ENCODE assay signal across 14 mouse cellular contexts in genomic region chr10:23782855-23783492, GRCm38 (mm10). TPM values are rescaled to one million over a fixed set of nuclear protein-coding genes. Genes with fewer than 3 reads are reported as not detected.
DNase-seq lines count a peak whose midpoint lies in the region; ATAC-seq lines count a peak whose summit lies in the region.
"Had no signal": no experiment of that assay in that cellular context is flagged by ENCODE, and none has a peak within 500 bp of the region (broad histone marks: within the 10 kb centered on the region; RNA-seq: fewer than 3 reads in every experiment).

No protein-coding gene starts in this region.

- ATAC-seq in liver, embryonic 12.5 days: peak; percentile 23
- ATAC-seq in erythroblast, adult 5-6 weeks (replicated peaks; ENCODE audit: low FRiP score, poor library complexity, severe bottlenecking): no peak
- ATAC-seq: lung, postnatal 0 days had no signal

- H3K9me3 ChIP-seq in liver, embryonic 12.5 days (replicated peaks): no peaks in the 10 kb centered on the region
- H3K9me3 ChIP-seq: heart, embryonic 10.5 days; hindbrain, embryonic 12.5 days; midbrain, embryonic 12.5 days had no signal

- 8% methylated on average over 2 of the region's 2 CpGs for WGBS in liver, embryonic 12.5 days (ENCODE audit: insufficient replicate concordance)

- H3K9ac ChIP-seq in liver, embryonic 12.5 days: no peak overlapping the region
- H3K9ac ChIP-seq: hindbrain, embryonic 12.5 days; midbrain, embryonic 12.5 days had no signal

- peaks cover 40% of the 10 kb centered on the region for H3K36me3 ChIP-seq in liver, embryonic 12.5 days

- H3K4me1 ChIP-seq in liver, embryonic 12.5 days: peaks cover 57% of the 10 kb centered on the region

- H3K4me3 ChIP-seq in liver, embryonic 12.5 days: no peak overlapping the region
- H3K4me3 ChIP-seq: heart, embryonic 10.5 days; hindbrain, embryonic 12.5 days; midbrain, embryonic 12.5 days had no signal

- H3K27ac ChIP-seq in liver, embryonic 12.5 days: peak overlapping the region; percentile 74
- H3K27ac ChIP-seq: heart, embryonic 10.5 days; hindbrain, embryonic 12.5 days; midbrain, embryonic 12.5 days had no signal

- peak; percentile 39 for DNase-seq in embryo, embryonic 9.5 days (ENCODE audit: extremely low spot score)
- DNase-seq in embryo, embryonic 11 days: no peak
- DNase-seq in 3134 (ENCODE audit: extremely low read depth, insufficient read length, low spot score) (peak; percentile 37), MN1 (ENCODE audit: low spot score) (peak; percentile 57)
- no peak for DNase-seq in B cell, adult 2 months
- DNase-seq in thymus, postnatal 14 days: no peak
- DNase-seq: adrenal gland, postnatal 36 days; kidney, adult 2 months had no signal

- no peaks in the 10 kb centered on the region for H3K27me3 ChIP-seq in liver, embryonic 12.5 days (replicated peaks)
- H3K27me3 ChIP-seq: hindbrain, embryonic 12.5 days; midbrain, embryonic 12.5 days had no signal

- no peak overlapping the region for H3K4me2 ChIP-seq in liver, embryonic 12.5 days
- H3K4me2 ChIP-seq: hindbrain, embryonic 12.5 days; midbrain, embryonic 12.5 days had no signal

RNA-seq across cellular contexts. Expression of gene Rps12, which starts 4.1 kb away (rescaled TPM):
- 192 and 199 TPM in 2 replicates for polyA plus RNA-seq in liver, embryonic 12.5 days (2016; fragmentation: Nextera tagmentation; extraction: Ambion mirVana)
- 1,063 and 1,343 TPM in 2 replicates for total RNA-seq in erythroblast, adult 5-6 weeks (2015; ENCODE audit: low replicate concordance)
- 294 and 583 TPM in 2 replicates for total RNA-seq in erythroblast, adult 5-6 weeks (2017; ENCODE audit: low replicate concordance)

RNA-seq across cellular contexts. Expression of gene Slc18b1, which starts 13.8 kb away (rescaled TPM):
- 2.6 and 3.4 TPM in 2 replicates for polyA plus RNA-seq in liver, embryonic 12.5 days (2016; fragmentation: Nextera tagmentation; extraction: Ambion mirVana)
- total RNA-seq in erythroblast, adult 5-6 weeks (2015; ENCODE audit: low replicate concordance): not detected in 2 replicates
- total RNA-seq in erythroblast, adult 5-6 weeks (2017; ENCODE audit: low replicate concordance): not detected in 2 replicates

Comparison
In these comparisons a context has a peak if more than half of its experiments do, and no peak if none do; other contexts are left out.
1. DNase-seq: peak in embryo, embryonic 9.5 days (single experiment), 3134 (single experiment) and MN1 (single experiment); none in embryo, embryonic 11 days (single experiment), B cell, adult 2 months (0 of 2) and thymus, postnatal 14 days (single experiment).